Mouse (Mus musculus) kidney, postnatal 36 days (tissue): Measurements from ENCODE around the gene Ppm1b.

Experiments used
- DNase-seq, 2 experiments: peaks; one replicate each; pipeline ENCODE4 v3.0.0; 2021 to 2022; ENCODE audit warnings: mixed read lengths in 2 of 2

Ppm1b gene

GRCm38 (mm10) chr17:84958411-84958911 lies 1.9 kb downstream of the Ppm1b start:
- peak in 1 of 2 experiments; percentile 52 for DNase-seq

GRCm38 (mm10) chr17:84958986-84959664 lies 2.6 kb downstream of the Ppm1b start:
- DNase-seq = no peak

GRCm38 (mm10) chr17:84959665-84960020 lies 3.1 kb downstream of the Ppm1b start:
- no peak for DNase-seq

- peak; percentile 64 to 69 for DNase-seq
Observed at GRCm38 (mm10) chr17:84960136-84960535, 3.6 kb downstream of the Ppm1b start.

- DNase-seq = no peak
Observed at GRCm38 (mm10) chr17:84962046-84962445, 5.5 kb downstream of the Ppm1b start.

- DNase-seq = no peak
Observed at GRCm38 (mm10) chr17:84963651-84964050, 7.1 kb downstream of the Ppm1b start.

- no peak for DNase-seq
Observed at GRCm38 (mm10) chr17:84966231-84966630, 9.7 kb downstream of the Ppm1b start.

- peak in 1 of 2 experiments; percentile 41 for DNase-seq
Observed at GRCm38 (mm10) chr17:84967045-84967444, 10.5 kb downstream of the Ppm1b start.

GRCm38 (mm10) chr17:84969916-84970315 lies 13.4 kb downstream of the Ppm1b start:
- DNase-seq = no peak

- no peak for DNase-seq
Observed at GRCm38 (mm10) chr17:84981721-84982120, 25.2 kb downstream of the Ppm1b start.

- no peak for DNase-seq
Observed at GRCm38 (mm10) chr17:84982735-84983134, 26.2 kb downstream of the Ppm1b start.

- no peak for DNase-seq
Observed at GRCm38 (mm10) chr17:84986368-84986767, 29.8 kb downstream of the Ppm1b start.

- DNase-seq = no peak
Observed at GRCm38 (mm10) chr17:84987834-84988410, 31.4 kb downstream of the Ppm1b start.

GRCm38 (mm10) chr17:84988514-84988913 lies 32.0 kb downstream of the Ppm1b start:
- DNase-seq = no peak

GRCm38 (mm10) chr17:84995844-84996243 lies 39.3 kb downstream of the Ppm1b start:
- DNase-seq = no peak

- no peak for DNase-seq
Observed at GRCm38 (mm10) chr17:84997639-84998038, 41.1 kb downstream of the Ppm1b start.

- no peak for DNase-seq
Observed at GRCm38 (mm10) chr17:84999636-85000035, 43.1 kb downstream of the Ppm1b start.

GRCm38 (mm10) chr17:85013485-85013884 lies 56.9 kb downstream of the Ppm1b start:
- DNase-seq = no peak

- DNase-seq = no peak
Observed at GRCm38 (mm10) chr17:85014632-85015031, 58.1 kb downstream of the Ppm1b start.

GRCm38 (mm10) chr17:85018344-85018743 lies 61.8 kb downstream of the Ppm1b start:
- no peak for DNase-seq

GRCm38 (mm10) chr17:85018794-85019193 lies 62.3 kb downstream of the Ppm1b start:
- no peak for DNase-seq

- no peak for DNase-seq
Observed at GRCm38 (mm10) chr17:85020343-85020742, 63.8 kb downstream of the Ppm1b start.

GRCm38 (mm10) chr17:85023247-85024167 lies 67.0 kb downstream of the Ppm1b start:
- peak; percentile 73 to 76 for DNase-seq
